Mouse (Mus musculus): Measurements from ENCODE around the gene Rrp1. TPM values are rescaled to one million over a fixed set of nuclear protein-coding genes. Genes with fewer than 3 reads are reported as not detected.

Gene Rrp1
- 44.3 and 50.3 TPM in 2 replicates for polyA plus RNA-seq (2012; rRNA removed)

GRCm38 (mm10) chr10:78412319-78413151 is at the start of gene Rrp1:
Gene Rrp1, minus strand, starts transcription at chr10:78413043.

GRCm38 (mm10) chr10:78425181-78426041 is 12.6 kb upstream of the Rrp1 start, which contains the start of gene Cstb:
Gene Cstb, plus strand, starts transcription at chr10:78425669.

GRCm38 (mm10) chr10:78351887-78352665 is 60.8 kb downstream of the Rrp1 start, which contains the start of gene Agpat3:
Gene Agpat3, minus strand, starts transcription at chr10:78352489.

Other genes with a start within 250 kb of the Rrp1 start
- 143 and 174 TPM in 2 replicates for gene D10Jhu81e, start 243.3 kb downstream of the Rrp1 start, polyA plus RNA-seq (2012; rRNA removed)
- 5.8 and 6.0 TPM in 2 replicates for gene Pwp2, start 227.9 kb downstream of the Rrp1 start, polyA plus RNA-seq (2012; rRNA removed)
- 81.8 and 84.2 TPM in 2 replicates for gene Trappc10, start 168.4 kb downstream of the Rrp1 start, polyA plus RNA-seq (2012; rRNA removed)
- gene Agpat3, start 60.6 kb downstream of the Rrp1 start, polyA plus RNA-seq (2012; rRNA removed), result 127 and 148 TPM in 2 replicates
- 47.4 and 50.8 TPM in 2 replicates for gene Cstb, start 12.6 kb upstream of the Rrp1 start, polyA plus RNA-seq (2012; rRNA removed)
- gene Pdxk, start 51.9 kb upstream of the Rrp1 start, polyA plus RNA-seq (2012; rRNA removed), result 23.5 and 24.9 TPM in 2 replicates
- gene Olfr1358, start 104.4 kb upstream of the Rrp1 start, polyA plus RNA-seq (2012; rRNA removed), result not detected in 2 replicates
- 71.7 and 105 TPM in 2 replicates for gene Ilvbl, start 161.3 kb upstream of the Rrp1 start, polyA plus RNA-seq (2012; rRNA removed)
- gene Syde1, start 178.9 kb upstream of the Rrp1 start, polyA plus RNA-seq (2012; rRNA removed), result 14.0 and 15.5 TPM in 2 replicates
- gene Olfr1357, start 205.0 kb upstream of the Rrp1 start, polyA plus RNA-seq (2012; rRNA removed), result not detected in 2 replicates

Measured in colon, adult 2 months (tissue).